Mouse (Mus musculus) myocyte (in vitro differentiated cells): ENCODE data around the gene Cd9. TPM values are rescaled to one million over a fixed set of nuclear protein-coding genes. Genes with fewer than 3 reads are reported as not detected.

Experiments
- H3K27me3 ChIP-seq: one replicate; pipeline ENCODE4 v1.6.1; 2011; ENCODE audit not compliant: control insufficient read depth, insufficient read depth, insufficient read length
- H3K36me3 ChIP-seq: one replicate; pipeline ENCODE4 v1.6.1; 2011; ENCODE audit not compliant: control insufficient read depth, insufficient read depth
- H3K4me2 ChIP-seq: one replicate; pipeline ENCODE4 v1.6.1; 2011; ENCODE audit warnings: low read depth, control low read depth
- H3K4me3 ChIP-seq: one replicate; pipeline ENCODE4 v1.5.1; 2011; ENCODE audit warnings: mild to moderate bottlenecking, control low read depth, moderate library complexity
- H3K79me2 ChIP-seq: one replicate; pipeline ENCODE4 v1.6.1; 2011; ENCODE audit not compliant: control insufficient read depth, insufficient read depth
- H3ac ChIP-seq: one replicate; pipeline ENCODE4 v1.6.1; 2011; ENCODE audit not compliant: control insufficient read depth, insufficient read length
- CEBPB ChIP-seq: IDR thresholded peaks from 2 replicates; pipeline ENCODE4 v1.6.1; 2011; ENCODE audit warnings: mild to moderate bottlenecking, moderate library complexity; ENCODE audit not compliant: poor library complexity, insufficient read depth, severe bottlenecking
- E2F4 ChIP-seq: IDR thresholded peaks from one replicate; pipeline ENCODE4 v1.6.1; 2011; ENCODE audit warnings: mild to moderate bottlenecking, control low read depth, moderate library complexity; ENCODE audit not compliant: insufficient read depth
- MAX ChIP-seq: IDR thresholded peaks from one replicate; pipeline ENCODE4 v1.6.1; 2011; ENCODE audit warnings: low read depth, mild to moderate bottlenecking, control low read depth
- MYOD1 ChIP-seq, 3 experiments: IDR thresholded peaks; one replicate each; pipeline ENCODE4 v1.6.1; 2011; ENCODE audit warnings: control low read depth in 2 of 3, low read depth in 2 of 3, mild to moderate bottlenecking in 2 of 3, moderate library complexity in 1 of 3; ENCODE audit not compliant: insufficient read length in 2 of 3, control insufficient read depth in 1 of 3
- MYOG ChIP-seq, 3 experiments: IDR thresholded peaks; one replicate each; pipeline ENCODE4 v1.6.1; 2011; ENCODE audit warnings: control low read depth in 2 of 3, low read depth in 2 of 3, mild to moderate bottlenecking in 2 of 3; ENCODE audit not compliant: insufficient read length in 2 of 3, control insufficient read depth in 1 of 3, insufficient read depth in 1 of 3
- POLR2A ChIP-seq: IDR thresholded peaks from one replicate; pipeline ENCODE4 v1.6.1; 2011; ENCODE audit warnings: low read depth, mild to moderate bottlenecking, control low read depth, moderate library complexity; ENCODE audit not compliant: insufficient read length
- POLR2AphosphoS2 ChIP-seq: IDR thresholded peaks from one replicate; pipeline ENCODE4 v1.6.1; 2011; ENCODE audit warnings: low read depth, control low read depth; ENCODE audit not compliant: insufficient read length
- REST ChIP-seq: IDR thresholded peaks from one replicate; pipeline ENCODE4 v1.6.1; 2011; ENCODE audit warnings: mild to moderate bottlenecking, control low read depth, moderate library complexity; ENCODE audit not compliant: insufficient read depth, insufficient read length
- SRF ChIP-seq: IDR thresholded peaks from one replicate; pipeline ENCODE4 v1.6.1; 2011; ENCODE audit warnings: low read depth; ENCODE audit not compliant: control insufficient read depth, insufficient read length
- TCF12 ChIP-seq: IDR thresholded peaks from one replicate; pipeline ENCODE4 v1.6.1; 2011; ENCODE audit warnings: mild to moderate bottlenecking, control low read depth; ENCODE audit not compliant: poor library complexity, insufficient read depth, severe bottlenecking
- TCF3 ChIP-seq: IDR thresholded peaks from one replicate; pipeline ENCODE4 v1.6.1; 2011; ENCODE audit warnings: low read depth, control low read depth; ENCODE audit not compliant: insufficient read length
- USF1 ChIP-seq: IDR thresholded peaks from one replicate; pipeline ENCODE4 v1.6.1; 2011; ENCODE audit warnings: low read depth, mild to moderate bottlenecking, control low read depth, moderate library complexity
- polyA plus RNA-seq: library from polyadenylated mRNA; unstranded; fragments of >200 nt; fragmentation: generic; extraction: Trizol; gene quantifications from one replicate; pipeline ENCODE4 v1.2.1, GENCODE M21; 2012; ENCODE audit warnings: missing spikeins

The Cd9 gene
- polyA plus RNA-seq, 1 experiment: 216 TPM

- Histone ChIP-seq H3K4me3 (peak overlapping the region; percentile 22), H3K79me2 (no peaks in the 10 kb centered on the region), H3K4me2 (peak overlapping the region; percentile 76), H3K27me3 (no peaks in the 10 kb centered on the region), H3ac (no peak overlapping the region), H3K36me3 (no peaks in the 10 kb centered on the region)
- TF ChIP-seq E2F4 (no peak), POLR2A (peak; percentile 41)
These were observed 69.1 kb downstream of the Cd9 start for GRCm38 (mm10) chr6:125425205-125426090.

- no peak for TF ChIP-seq TCF12
- peak; percentile 51 for TF ChIP-seq USF1
- Histone ChIP-seq H3K4me3 (peak overlapping the region; percentile 22), H3ac (no peak overlapping the region), H3K79me2 (no peaks in the 10 kb centered on the region), H3K36me3 (no peaks in the 10 kb centered on the region), H3K4me2 (peak overlapping the region; percentile 74), H3K27me3 (no peaks in the 10 kb centered on the region)
These were observed 70.4 kb downstream of the Cd9 start for GRCm38 (mm10) chr6:125424156-125424555.

GRCm38 (mm10) chr6:125423507-125423906, 71.1 kb downstream of the Cd9 start:
- Histone ChIP-seq H3K27me3 (no peaks in the 10 kb centered on the region), H3K79me2 (no peaks in the 10 kb centered on the region), H3K4me2 (peak overlapping the region; percentile 74), H3K36me3 (no peaks in the 10 kb centered on the region), H3ac (no peak overlapping the region), H3K4me3 (peak overlapping the region; percentile 22)
- TF ChIP-seq MYOD1 (IDR thresholded peaks at IDR 0.05; ENCODE audit: control insufficient read depth in 1 of 3, insufficient read length in 2 of 3, low read depth in 2 of 3) (peak in 2 of 3 experiments; percentile 20 to 29), SRF (no peak), REST (no peak)

GRCm38 (mm10) chr6:125423099-125423498, 71.5 kb downstream of the Cd9 start:
- Histone ChIP-seq H3ac (no peak overlapping the region), H3K27me3 (no peaks in the 10 kb centered on the region), H3K36me3 (no peaks in the 10 kb centered on the region), H3K79me2 (no peaks in the 10 kb centered on the region), H3K4me2 (peak overlapping the region; percentile 74), H3K4me3 (peak overlapping the region; percentile 22)
- no peak for TF ChIP-seq POLR2AphosphoS2
- TF ChIP-seq SRF: no peak

GRCm38 (mm10) chr6:125422051-125422822, 72.4 kb downstream of the Cd9 start:
- H3K27me3 ChIP-seq: no peaks in the 10 kb centered on the region
- H3K36me3 ChIP-seq: no peaks in the 10 kb centered on the region
- H3K79me2 ChIP-seq: no peaks in the 10 kb centered on the region
- no peak overlapping the region for H3K4me3 ChIP-seq
- H3K4me2 ChIP-seq: peak overlapping the region; percentile 77
- peak; percentile 32 for TF ChIP-seq POLR2A
- TF ChIP-seq MAX: no peak
- H3ac ChIP-seq: no peak overlapping the region

GRCm38 (mm10) chr6:125420458-125421063, 74.0 kb downstream of the Cd9 start:
- Histone ChIP-seq H3K79me2 (no peaks in the 10 kb centered on the region), H3K36me3 (no peaks in the 10 kb centered on the region), H3K4me3 (no peak overlapping the region), H3K27me3 (no peaks in the 10 kb centered on the region), H3K4me2 (no peak overlapping the region), H3ac (no peak overlapping the region)
- no peak for TF ChIP-seq TCF3
- no peak for TF ChIP-seq E2F4
- TF ChIP-seq MAX: no peak
- no peak for TF ChIP-seq MYOD1 (IDR thresholded peaks at IDR 0.05; ENCODE audit: control insufficient read depth in 1 of 3, insufficient read length in 2 of 3, low read depth in 2 of 3)
- no peak for TF ChIP-seq MYOG (IDR thresholded peaks at IDR 0.05; ENCODE audit: control insufficient read depth in 1 of 3, insufficient read depth in 1 of 3, insufficient read length in 2 of 3, low read depth in 2 of 3)
- TF ChIP-seq REST: no peak
- no peak for TF ChIP-seq CEBPB
- TF ChIP-seq POLR2A: no peak
- no peak for TF ChIP-seq TCF12
- no peak for TF ChIP-seq SRF
- no peak for TF ChIP-seq POLR2AphosphoS2
- no peak for TF ChIP-seq USF1
